Comparison of ENCODE assay signal across 23 mouse cellular contexts in the genomic region with DNA sequence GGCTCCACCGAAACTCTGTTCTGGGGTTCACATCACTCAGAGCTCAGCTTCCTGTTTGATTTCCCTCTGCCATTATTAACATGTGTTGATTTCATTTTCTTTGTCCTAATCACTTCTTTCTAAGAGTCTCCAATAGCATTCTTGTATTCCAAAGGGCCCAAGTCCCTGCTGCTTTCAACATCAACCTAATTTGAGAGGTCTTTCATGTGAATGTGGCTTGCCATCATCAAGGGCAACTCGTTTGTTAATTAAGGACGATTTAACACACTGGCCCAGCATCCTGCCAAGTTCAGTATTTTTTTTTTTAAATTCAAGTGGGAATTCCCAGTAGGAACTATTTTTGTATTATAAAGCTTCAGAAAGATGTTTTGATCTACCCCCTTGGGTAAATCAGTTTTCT.
DNase-seq lines count a peak whose midpoint lies in the region; ATAC-seq and TF ChIP-seq lines count a peak whose summit lies in the region.
"Had no signal": no experiment of that assay in that cellular context is flagged by ENCODE, and none has a peak within 500 bp of the region (broad histone marks: within the 10 kb centered on the region; RNA-seq: fewer than 3 reads in every experiment).

No protein-coding gene starts in this region.

- no peaks in the 10 kb centered on the region for H3K36me3 ChIP-seq in forebrain, embryonic 11.5 days (ENCODE audit: control insufficient read depth, insufficient read depth, low read length)
- no peaks in the 10 kb centered on the region for H3K36me3 ChIP-seq in forebrain, postnatal 0 days (ENCODE audit: insufficient read depth)
- no peaks in the 10 kb centered on the region for H3K36me3 ChIP-seq in forebrain, embryonic 13.5 days (ENCODE audit: poor library complexity, severe bottlenecking)
- no peaks in the 10 kb centered on the region for H3K36me3 ChIP-seq in forebrain, embryonic 10.5 days (replicated peaks)
- no peaks in the 10 kb centered on the region for H3K36me3 ChIP-seq in forebrain, embryonic 14.5 days (ENCODE audit: control insufficient read depth, insufficient read depth, low read length)
- H3K36me3 ChIP-seq: embryonic facial prominence, embryonic 10.5 days; embryonic facial prominence, embryonic 12.5 days; G1E had no signal

- no peak overlapping the region for H3K4me2 ChIP-seq in forebrain, embryonic 11.5 days (ENCODE audit: low read depth, low read length, severe bottlenecking)
- no peak overlapping the region for H3K4me2 ChIP-seq in forebrain, postnatal 0 days (ENCODE audit: low read depth)
- no peak overlapping the region for H3K4me2 ChIP-seq in forebrain, embryonic 13.5 days
- no peak overlapping the region for H3K4me2 ChIP-seq in forebrain, embryonic 14.5 days (ENCODE audit: low read length)
- H3K4me2 ChIP-seq: embryonic facial prominence, embryonic 12.5 days had no signal

- no peak for TF ChIP-seq CTCF in forebrain, postnatal 0 days (IDR thresholded peaks at IDR 0.05; ENCODE audit: low read depth)

- peaks cover 4% of the 10 kb centered on the region; the same call in 1 of the 2 replicates for H3K4me1 ChIP-seq in forebrain, embryonic 11.5 days (replicated peaks; ENCODE audit: control insufficient read depth, insufficient read depth, low read length)
- H3K4me1 ChIP-seq in forebrain, postnatal 0 days (ENCODE audit: insufficient read depth), result no peaks in the 10 kb centered on the region
- peaks cover 16% of the 10 kb centered on the region for H3K4me1 ChIP-seq in forebrain, embryonic 13.5 days
- peaks cover 38% of the 10 kb centered on the region for H3K4me1 ChIP-seq in forebrain, embryonic 10.5 days
- 0 out of 2 replicates have a peak, but pooled peaks cover 3% of the 10 kb centered on the region for H3K4me1 ChIP-seq in forebrain, embryonic 14.5 days (ENCODE audit: control insufficient read depth, insufficient read depth, low read length)
- H3K4me1 ChIP-seq: embryonic facial prominence, embryonic 10.5 days; embryonic facial prominence, embryonic 12.5 days had no signal

- no peak overlapping the region for H3K9ac ChIP-seq in forebrain, embryonic 11.5 days (ENCODE audit: low read length)
- no peak overlapping the region for H3K9ac ChIP-seq in forebrain, postnatal 0 days
- no peak overlapping the region for H3K9ac ChIP-seq in forebrain, embryonic 13.5 days
- no peak overlapping the region for H3K9ac ChIP-seq in forebrain, embryonic 14.5 days (ENCODE audit: low read length)
- H3K9ac ChIP-seq: embryonic facial prominence, embryonic 12.5 days had no signal

- no peak overlapping the region for H3K27ac ChIP-seq in forebrain, embryonic 11.5 days (ENCODE audit: low read depth, low read length)
- H3K27ac ChIP-seq in forebrain, postnatal 0 days (ENCODE audit: low read depth, low read length), result no peak overlapping the region
- H3K27ac ChIP-seq in forebrain, embryonic 13.5 days, result no peak overlapping the region
- no peak overlapping the region for H3K27ac ChIP-seq in forebrain, embryonic 10.5 days
- H3K27ac ChIP-seq in forebrain, embryonic 14.5 days (ENCODE audit: low read depth, low read length), result no peak overlapping the region
- H3K27ac ChIP-seq: embryonic facial prominence, embryonic 10.5 days; embryonic facial prominence, embryonic 12.5 days had no signal

- H3K9me3 ChIP-seq in forebrain, embryonic 11.5 days (ENCODE audit: control insufficient read depth, low read length), result no peaks in the 10 kb centered on the region
- H3K9me3 ChIP-seq in forebrain, postnatal 0 days (ENCODE audit: low read length), result no peaks in the 10 kb centered on the region
- H3K9me3 ChIP-seq in forebrain, embryonic 13.5 days (replicated peaks), result no peaks in the 10 kb centered on the region
- no peaks in the 10 kb centered on the region for H3K9me3 ChIP-seq in forebrain, embryonic 10.5 days
- no peaks in the 10 kb centered on the region for H3K9me3 ChIP-seq in forebrain, embryonic 14.5 days (replicated peaks; ENCODE audit: control insufficient read depth, low read length)
- H3K9me3 ChIP-seq: embryonic facial prominence, embryonic 10.5 days; embryonic facial prominence, embryonic 12.5 days had no signal

- 0 out of 2 replicates have a peak, but pooled peaks cover 2% of the 10 kb centered on the region for H3K27me3 ChIP-seq in forebrain, embryonic 11.5 days (ENCODE audit: control insufficient read depth, insufficient read depth, low read length)
- peaks cover 5% of the 10 kb centered on the region; the same call in 1 of the 2 replicates for H3K27me3 ChIP-seq in forebrain, postnatal 0 days (ENCODE audit: insufficient read depth, low read length)
- H3K27me3 ChIP-seq in forebrain, embryonic 13.5 days, result peaks cover 14% of the 10 kb centered on the region
- peaks cover 13% of the 10 kb centered on the region; the same call in 1 of the 2 replicates for H3K27me3 ChIP-seq in forebrain, embryonic 10.5 days (ENCODE audit: poor library complexity, severe bottlenecking)
- no peaks in the 10 kb centered on the region for H3K27me3 ChIP-seq in forebrain, embryonic 14.5 days (replicated peaks; ENCODE audit: control insufficient read depth, insufficient read depth, low read length)
- H3K27me3 ChIP-seq: CH12.LX; embryonic facial prominence, embryonic 12.5 days had no signal

- no peak overlapping the region for H3K4me3 ChIP-seq in forebrain, embryonic 11.5 days (ENCODE audit: low read depth, low read length)
- H3K4me3 ChIP-seq in forebrain, postnatal 0 days (ENCODE audit: low read depth, low read length), result no peak overlapping the region
- no peak overlapping the region for H3K4me3 ChIP-seq in forebrain, embryonic 13.5 days
- H3K4me3 ChIP-seq in forebrain, embryonic 10.5 days, result no peak overlapping the region
- H3K4me3 ChIP-seq in forebrain, embryonic 14.5 days (ENCODE audit: low read depth, low read length), result no peak overlapping the region
- H3K4me3 ChIP-seq: embryonic facial prominence, embryonic 10.5 days; embryonic facial prominence, embryonic 12.5 days; erythroblast, embryonic 14.5 days had no signal

- ATAC-seq in forebrain, embryonic 11.5 days (replicated peaks; ENCODE audit: low FRiP score), result peak; percentile 54; the same call in 1 of the 2 replicates
- no peak for ATAC-seq in forebrain, postnatal 0 days
- peak; percentile 43; the same call in 1 of the 2 replicates for ATAC-seq in forebrain, embryonic 13.5 days
- peak; percentile 32; the same call in 1 of the 2 replicates for ATAC-seq in forebrain, embryonic 14.5 days
- no peak for ATAC-seq in erythroblast, adult 5-6 weeks (replicated peaks; ENCODE audit: low FRiP score, poor library complexity, severe bottlenecking)
- ATAC-seq: CD4-positive, CD25-positive, alpha-beta regulatory T cell, adult 4 months had no signal

- no peak for DNase-seq in forebrain, embryonic 11.5 days (ENCODE audit: low spot score)
- DNase-seq in forebrain, postnatal 0 days, result no peak
- DNase-seq in forebrain, embryonic 10.5 days (ENCODE audit: extremely low spot score, low spot score), result no peak
- peak; percentile 40 for DNase-seq in Muller cell, postnatal 12 days (ENCODE audit: inconsistent ontology term)
- DNase-seq in forebrain, embryonic 14.5 days (ENCODE audit: low spot score), result peak; percentile 78
- DNase-seq in lung, postnatal 14 days, result no peak
- DNase-seq: adrenal gland, adult 2 months; adrenal gland, postnatal 10 days; adrenal gland, postnatal 25 days; B cell, adult 2 months; cerebellum, adult 11-12 months; cerebellum, adult 2 months; cerebellum, adult 9-10 months; cerebellum, postnatal 10 days; cerebellum, postnatal 25 days had no signal

- 35% methylated on average over 3 of the region's 3 CpGs for WGBS in forebrain, embryonic 11.5 days
- WGBS in forebrain, postnatal 0 days, result 11% methylated on average over 3 of the region's 3 CpGs
- WGBS in forebrain, embryonic 13.5 days, result 9% methylated on average over 3 of the region's 3 CpGs
- 53% methylated on average over 3 of the region's 3 CpGs for WGBS in forebrain, embryonic 10.5 days
- WGBS in forebrain, embryonic 14.5 days, result 6% methylated on average over 3 of the region's 3 CpGs

Comparison
In these comparisons a context has a peak if more than half of its experiments do, and no peak if none do; other contexts are left out.
1. ATAC-seq: peak in forebrain, embryonic 11.5 days (single experiment), forebrain, embryonic 13.5 days (single experiment) and forebrain, embryonic 14.5 days (single experiment); none in forebrain, postnatal 0 days (single experiment) and erythroblast, adult 5-6 weeks (single experiment).
2. DNase-seq: peak in Muller cell, postnatal 12 days (single experiment) and forebrain, embryonic 14.5 days (single experiment); none in forebrain, embryonic 11.5 days (single experiment), forebrain, postnatal 0 days (single experiment), forebrain, embryonic 10.5 days (single experiment) and lung, postnatal 14 days (single experiment).